Mouse (Mus musculus) G1E-ER4 (cell line): ENCODE results near the gene Cenpi. TPM values are rescaled to one million over a fixed set of nuclear protein-coding genes. Genes with fewer than 3 reads are reported as not detected.

ENCODE experiments used
- GATA1 ChIP-seq: IDR thresholded peaks from one replicate; pipeline ENCODE4 v1.8.0; 2012; ENCODE audit warnings: low read length, inconsistent platforms
- polyA plus RNA-seq: library from polyadenylated mRNA; stranded (reverse); fragments of >175 nt; gene quantifications from 2 replicates; pipeline ENCODE4 v1.2.3, GENCODE M21; 2012

Cenpi gene
- polyA plus RNA-seq = 0.43 and 0.94 TPM in 2 replicates

- TF ChIP-seq GATA1 = no peak
Observed at GRCm38 (mm10) chrX:134307534-134308274, at the start of gene Cenpi. TSS of gene Cenpi (plus strand) at chrX:134308084.

- no peak for TF ChIP-seq GATA1
Observed at GRCm38 (mm10) chrX:134261191-134261590, 46.7 kb upstream of the Cenpi start.

DNA sequence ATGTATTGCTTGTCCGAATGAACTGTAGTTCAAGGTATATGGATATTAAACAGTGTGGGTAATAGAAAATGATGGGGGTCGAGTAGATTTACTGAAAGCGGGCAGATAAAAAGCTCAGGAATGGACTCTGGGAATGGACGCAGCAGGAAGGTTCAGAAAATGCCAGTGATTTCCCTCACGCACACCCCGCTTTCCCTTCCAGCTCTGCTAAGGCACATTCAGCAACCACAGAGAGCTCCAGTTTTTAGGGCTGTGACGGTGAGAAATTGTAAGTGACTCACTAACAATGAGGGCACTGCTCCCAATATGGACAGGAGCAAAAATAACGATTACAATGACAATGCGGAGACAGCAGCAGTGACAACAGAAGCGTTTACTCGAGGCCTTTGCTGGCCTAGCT lies 45.8 kb upstream of the Cenpi start:
- TF ChIP-seq GATA1 = no peak

- TF ChIP-seq GATA1 = no peak
Observed at GRCm38 (mm10) chrX:134275715-134276114, 32.2 kb upstream of the Cenpi start.

GRCm38 (mm10) chrX:134276275-134277160 lies 31.4 kb upstream of the Cenpi start, which contains the start of gene Trmt2b:
TSS of gene Trmt2b (minus strand) at chrX:134276984.
- TF ChIP-seq GATA1 = no peak

- no peak for TF ChIP-seq GATA1
Observed at GRCm38 (mm10) chrX:134280531-134280930, 27.4 kb upstream of the Cenpi start.

DNA sequence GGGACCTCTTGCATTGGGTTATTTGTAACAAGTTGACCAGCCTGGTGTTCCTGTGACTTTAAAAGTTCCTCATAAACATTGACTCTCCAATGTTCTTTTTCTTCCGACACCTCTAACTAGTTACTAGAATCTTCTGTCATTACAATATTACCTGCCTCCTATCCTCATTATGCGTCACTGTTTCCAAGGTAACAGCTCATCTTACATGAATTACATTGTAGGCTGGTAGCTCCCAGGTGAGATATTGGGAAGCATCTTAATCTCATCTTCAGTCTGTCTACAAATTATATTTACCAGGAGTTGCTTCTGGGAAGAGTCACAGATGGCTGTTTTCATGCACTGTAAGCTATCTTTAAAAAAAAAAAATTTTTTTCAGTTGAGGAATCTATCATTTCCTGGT lies 22.8 kb upstream of the Cenpi start:
- no peak for TF ChIP-seq GATA1

GRCm38 (mm10) chrX:134285791-134286190 lies 22.1 kb upstream of the Cenpi start:
- TF ChIP-seq GATA1 = no peak

DNA sequence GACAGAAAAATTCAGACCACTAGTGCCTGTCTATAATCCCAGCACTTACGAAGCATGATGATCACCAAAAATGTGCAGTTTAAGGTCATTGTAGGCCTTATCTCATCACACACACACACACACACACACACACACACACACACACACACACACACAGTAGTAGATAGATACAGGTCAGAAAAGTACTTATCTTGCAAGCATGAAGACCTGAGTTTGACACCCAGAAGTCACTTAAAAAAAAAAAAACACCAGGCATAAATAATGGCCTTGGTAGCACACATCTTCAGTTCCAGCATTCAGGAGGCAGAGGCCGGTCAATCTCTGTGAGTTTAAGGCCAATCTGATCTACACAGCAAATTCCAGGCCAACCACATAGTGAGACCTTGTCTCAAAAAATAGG lies 20.6 kb upstream of the Cenpi start:
- no peak for TF ChIP-seq GATA1

- TF ChIP-seq GATA1 = no peak
Observed at GRCm38 (mm10) chrX:134296301-134296700, 11.6 kb upstream of the Cenpi start.

GRCm38 (mm10) chrX:134296737-134297136 lies 11.1 kb upstream of the Cenpi start:
- no peak for TF ChIP-seq GATA1

DNA sequence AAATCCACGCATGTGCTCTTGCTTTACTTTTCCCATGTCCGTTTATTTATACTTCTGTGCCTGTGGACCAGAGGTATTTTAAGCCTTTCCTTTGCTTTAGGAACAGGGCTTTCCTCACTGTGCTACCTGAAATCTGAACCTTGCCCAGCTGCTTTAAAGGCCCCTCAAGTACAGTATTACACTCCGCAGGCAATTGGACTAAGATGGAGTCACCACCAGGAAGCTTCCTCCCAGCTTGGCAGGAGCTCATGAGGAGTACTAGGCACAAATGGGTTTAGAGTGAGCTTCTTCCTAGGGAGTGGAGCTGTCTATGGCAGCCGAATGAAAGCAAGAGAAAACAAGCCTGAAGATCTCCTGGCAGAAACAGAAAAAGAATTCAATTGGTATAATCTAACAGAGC lies 10.7 kb upstream of the Cenpi start:
- TF ChIP-seq GATA1 = no peak

GRCm38 (mm10) chrX:134300219-134300618 lies 7.7 kb upstream of the Cenpi start:
- TF ChIP-seq GATA1 = no peak

- no peak for TF ChIP-seq GATA1
Observed at GRCm38 (mm10) chrX:134303287-134303686, 4.6 kb upstream of the Cenpi start.

DNA sequence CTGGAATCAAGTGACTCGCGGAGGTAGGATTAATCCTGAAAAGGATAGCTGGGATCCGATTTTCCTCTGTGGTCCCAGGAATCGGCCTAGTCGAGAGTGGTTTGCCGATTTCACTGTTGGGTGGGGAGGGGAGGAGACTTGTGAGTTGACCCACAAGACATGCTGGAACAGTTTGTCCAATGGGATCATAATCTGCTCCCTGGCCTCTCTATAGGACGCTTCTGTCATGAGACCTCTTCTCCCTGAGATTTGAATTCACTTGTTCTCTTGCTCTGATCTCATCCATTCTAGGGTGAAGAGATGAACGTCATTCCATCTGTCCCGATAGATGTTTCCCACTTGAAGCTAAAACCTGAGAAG lies 371 bp downstream of the Cenpi start:
- TF ChIP-seq GATA1 = no peak

DNA sequence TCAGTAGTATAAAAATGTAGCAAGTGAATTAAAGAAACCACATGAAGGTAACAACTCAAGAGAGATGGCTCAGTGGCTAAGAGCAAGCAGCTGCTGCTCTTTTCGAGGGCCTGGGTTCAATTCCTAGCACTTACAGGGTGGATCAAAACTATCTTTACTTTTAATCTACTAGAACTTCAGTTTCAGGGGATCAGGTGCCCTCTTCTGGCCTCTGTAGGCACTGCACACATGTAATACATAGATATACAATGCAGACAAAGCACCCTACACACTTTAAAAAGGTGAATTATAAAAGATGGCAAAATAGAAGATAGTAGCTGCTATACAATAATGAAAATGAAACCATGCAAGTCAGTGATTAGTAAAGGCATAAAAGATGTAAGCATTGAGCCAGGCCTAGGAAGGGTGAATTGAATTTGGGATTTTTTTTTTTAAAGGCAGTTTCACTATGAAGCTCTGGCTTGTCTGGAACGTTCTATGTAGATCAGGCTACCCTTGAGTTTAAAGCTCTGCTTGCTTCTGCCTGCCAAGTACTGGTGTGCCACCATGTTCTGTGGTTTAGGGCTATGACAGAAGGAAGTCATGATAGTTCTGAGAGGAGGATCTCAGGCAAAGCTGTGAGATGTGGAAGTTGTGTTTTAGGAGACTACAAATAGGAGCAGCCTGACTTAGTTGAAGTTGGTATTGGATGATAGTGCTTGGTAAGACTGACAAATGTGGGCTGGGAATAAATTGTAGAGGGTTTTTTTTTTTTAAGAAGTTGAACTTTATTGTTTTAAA lies 11.5 kb downstream of the Cenpi start:
- TF ChIP-seq GATA1 = no peak
